Mouse (Mus musculus) forebrain, embryonic 12.5 days (tissue): ENCODE results near the gene Slc2a8. TPM values are rescaled to one million over a fixed set of nuclear protein-coding genes. Genes with fewer than 3 reads are reported as not detected.

Source experiments
- ATAC-seq: fragments of 200-750 bp; cut with Nextera tagmentation; 2 replicates; pipeline ENCODE4 v1.8.0; 2017; ENCODE audit warnings: moderate TSS enrichment; ENCODE audit not compliant: low FRiP score
- H3K27ac ChIP-seq: fragments of 300-500 bp; sonication (generic); 2 replicates; pipeline ENCODE4 v1.5.1; 2016; ENCODE audit warnings: mild to moderate bottlenecking
- H3K27me3 ChIP-seq: fragments of 300-500 bp; sonication (generic); 2 replicates; pipeline ENCODE4 v1.6.1; 2016; ENCODE audit warnings: mild to moderate bottlenecking
- H3K36me3 ChIP-seq: fragments of 300-500 bp; sonication (generic); replicated peaks from 2 replicates; pipeline ENCODE4 v1.6.1; 2016; ENCODE audit warnings: mild to moderate bottlenecking
- H3K4me1 ChIP-seq: fragments of 300-500 bp; sonication (generic); 2 replicates; pipeline ENCODE4 v1.6.1; 2016
- H3K4me2 ChIP-seq: fragments of 300-500 bp; sonication (generic); 2 replicates; pipeline ENCODE4 v1.6.1; 2016; ENCODE audit warnings: mild to moderate bottlenecking, moderate library complexity
- H3K4me3 ChIP-seq: fragments of 300-500 bp; sonication (generic); replicated peaks from 2 replicates; pipeline ENCODE4 v1.5.1; 2016; ENCODE audit warnings: mild to moderate bottlenecking
- H3K9ac ChIP-seq: fragments of 300-500 bp; sonication (generic); 2 replicates; pipeline ENCODE4 v1.6.1; 2016; ENCODE audit warnings: mild to moderate bottlenecking
- H3K9me3 ChIP-seq: fragments of 300-500 bp; sonication (generic); 2 replicates; pipeline ENCODE4 v1.6.1; 2016
- WGBS: fragments of 180-500 bp; shearing (Covaris S2); methylation state at CpG from one replicate; pipeline ENCODE4 v1.1.7; 2016; 5-methylcytosine and 5-hydroxymethylcytosine counted together
- polyA plus RNA-seq: library from polyadenylated mRNA; unstranded; fragments of >200 nt; fragmentation: Nextera tagmentation; extraction: Ambion mirVana; gene quantifications from 2 replicates; pipeline ENCODE4 v1.2.1, GENCODE M21; 2016

Slc2a8 gene
- polyA plus RNA-seq, 1 experiment from 2014 or later = 14.4 TPM

- WGBS = 75% methylated on average over 10 of the region's 10 CpGs
- H3K9me3 ChIP-seq = no peaks in the 10 kb centered on the region
- no peak overlapping the region for H3K4me2 ChIP-seq
- peaks cover 45% of the 10 kb centered on the region for H3K36me3 ChIP-seq
- H3K9ac ChIP-seq = no peak overlapping the region
- no peaks in the 10 kb centered on the region for H3K4me1 ChIP-seq
- no peak overlapping the region for H3K4me3 ChIP-seq
- H3K27ac ChIP-seq = no peak overlapping the region
- ATAC-seq = no peak
- no peaks in the 10 kb centered on the region for H3K27me3 ChIP-seq
These were observed 57.5 kb downstream of the Slc2a8 start for GRCm38 (mm10) chr2:32924306-32924844.

GRCm38 (mm10) chr2:32923551-32924250 is 58.2 kb downstream of the Slc2a8 start:
- H3K4me1 ChIP-seq = no peaks in the 10 kb centered on the region
- peaks cover 50% of the 10 kb centered on the region for H3K36me3 ChIP-seq
- no peak overlapping the region for H3K27ac ChIP-seq
- H3K27me3 ChIP-seq = no peaks in the 10 kb centered on the region
- no peak overlapping the region for H3K9ac ChIP-seq
- WGBS = 90% methylated on average over 24 of the region's 24 CpGs
- no peak for ATAC-seq
- no peaks in the 10 kb centered on the region for H3K9me3 ChIP-seq
- H3K4me2 ChIP-seq = no peak overlapping the region
- no peak overlapping the region for H3K4me3 ChIP-seq

Other genes starting within 250 kb of the Slc2a8 start
- 1.9 and 2.1 TPM in 2 replicates for gene 6330409D20Rik, start 241.1 kb downstream of the Slc2a8 start, polyA plus RNA-seq
- 53.3 and 57.0 TPM in 2 replicates for gene Tor2a, start 224.8 kb downstream of the Slc2a8 start, polyA plus RNA-seq
- 0.46 and 0.67 TPM in 2 replicates for gene Ttc16, start 206.4 kb downstream of the Slc2a8 start, polyA plus RNA-seq
- 3.9 and 5.3 TPM in 2 replicates for gene Ptrh1, start 206.3 kb downstream of the Slc2a8 start, polyA plus RNA-seq
- gene Cfap157, start 197.7 kb downstream of the Slc2a8 start, polyA plus RNA-seq = 0.15 and 0.45 TPM in 2 replicates
- gene Stxbp1, start 134.8 kb downstream of the Slc2a8 start, polyA plus RNA-seq = 68.5 and 73.5 TPM in 2 replicates
- 24.6 and 27.3 TPM in 2 replicates for gene Fam129b, start 106.0 kb downstream of the Slc2a8 start, polyA plus RNA-seq
- 115 and 128 TPM in 2 replicates for gene Rpl12, start 20.5 kb downstream of the Slc2a8 start, polyA plus RNA-seq
- 16.6 and 18.2 TPM in 2 replicates for gene Lrsam1, start 20.5 kb downstream of the Slc2a8 start, polyA plus RNA-seq
- gene Garnl3, start 149.6 kb upstream of the Slc2a8 start, polyA plus RNA-seq = 14.5 and 15.1 TPM in 2 replicates
- gene Angptl2, start 234.0 kb upstream of the Slc2a8 start, polyA plus RNA-seq = 17.4 and 18.1 TPM in 2 replicates